Mouse (Mus musculus) thymus, postnatal 36 days (tissue): ENCODE results near the gene Cyb5b.
"Not testable (repeated sequence)": the region's sequence is repeated elsewhere in the genome, so short reads cannot be mapped to it uniquely, and the experiment has no call there.

Experiments
- DNase-seq, 2 experiments: peaks; one replicate each; pipeline ENCODE4 v3.0.0; 2022; ENCODE audit warnings: mixed read lengths in 2 of 2

The Cyb5b gene

GRCm38 (mm10) chr8:107150404-107151157, at the start of gene Cyb5b:
Gene Cyb5b (plus strand): TSS chr8:107150640.
- peak; percentile 89 to 93 for DNase-seq

DNA sequence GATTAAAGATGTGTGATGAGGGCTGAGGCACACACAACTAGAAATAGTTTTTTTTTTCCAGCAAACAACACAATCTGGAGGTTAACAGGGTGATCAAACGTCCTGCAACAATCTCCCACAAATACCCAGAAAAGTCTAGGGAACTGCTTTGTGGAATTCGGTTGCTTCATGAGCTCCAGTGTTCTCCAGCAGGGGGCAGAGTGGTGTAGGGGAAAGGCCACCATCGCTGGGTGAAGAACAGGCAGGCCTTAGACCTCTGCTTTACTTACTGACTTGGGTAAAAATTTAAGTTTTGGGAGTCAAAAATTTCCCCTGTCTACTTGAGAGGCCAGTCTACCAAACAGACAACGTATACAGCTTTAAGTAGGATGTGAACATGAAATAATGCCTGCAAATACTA, 45.9 kb upstream of the Cyb5b start:
- DNase-seq: peak; percentile 67 to 73

- not testable (repeated sequence) for DNase-seq
Observed at GRCm38 (mm10) chr8:107108089-107108488, 42.4 kb upstream of the Cyb5b start.

GRCm38 (mm10) chr8:107108978-107109720, 41.3 kb upstream of the Cyb5b start:
- no peak for DNase-seq

DNA sequence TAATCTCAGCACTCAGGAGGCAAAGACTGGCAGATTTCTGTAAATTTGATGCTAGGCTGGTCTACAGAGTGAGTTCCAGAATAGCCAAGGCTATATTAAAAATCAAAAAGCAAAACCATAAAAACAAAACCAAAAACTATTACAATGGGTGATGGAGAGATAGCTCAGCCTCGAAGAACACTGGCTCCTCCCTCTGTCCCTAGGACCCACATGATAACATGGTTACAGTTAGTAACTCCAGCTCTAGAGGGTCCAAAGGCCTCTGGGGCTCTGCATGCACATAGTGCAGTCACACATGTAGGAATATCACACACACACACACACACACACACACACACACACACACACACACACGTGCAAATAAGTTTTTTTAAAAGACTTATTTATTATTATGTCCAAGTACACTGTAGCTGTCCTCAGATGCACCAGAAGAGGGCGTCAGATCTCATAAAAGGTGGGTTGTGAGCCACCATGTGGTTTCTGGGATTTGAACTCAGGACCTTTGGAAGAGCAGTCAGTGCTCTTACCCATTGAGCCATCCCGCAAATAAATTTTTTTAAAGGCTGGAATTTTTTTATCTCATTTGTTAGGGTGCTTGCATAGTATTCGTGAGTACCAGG, 40.5 kb upstream of the Cyb5b start:
- DNase-seq: no peak

- DNase-seq: no peak
Observed at GRCm38 (mm10) chr8:107110629-107111330, 39.7 kb upstream of the Cyb5b start.

DNA sequence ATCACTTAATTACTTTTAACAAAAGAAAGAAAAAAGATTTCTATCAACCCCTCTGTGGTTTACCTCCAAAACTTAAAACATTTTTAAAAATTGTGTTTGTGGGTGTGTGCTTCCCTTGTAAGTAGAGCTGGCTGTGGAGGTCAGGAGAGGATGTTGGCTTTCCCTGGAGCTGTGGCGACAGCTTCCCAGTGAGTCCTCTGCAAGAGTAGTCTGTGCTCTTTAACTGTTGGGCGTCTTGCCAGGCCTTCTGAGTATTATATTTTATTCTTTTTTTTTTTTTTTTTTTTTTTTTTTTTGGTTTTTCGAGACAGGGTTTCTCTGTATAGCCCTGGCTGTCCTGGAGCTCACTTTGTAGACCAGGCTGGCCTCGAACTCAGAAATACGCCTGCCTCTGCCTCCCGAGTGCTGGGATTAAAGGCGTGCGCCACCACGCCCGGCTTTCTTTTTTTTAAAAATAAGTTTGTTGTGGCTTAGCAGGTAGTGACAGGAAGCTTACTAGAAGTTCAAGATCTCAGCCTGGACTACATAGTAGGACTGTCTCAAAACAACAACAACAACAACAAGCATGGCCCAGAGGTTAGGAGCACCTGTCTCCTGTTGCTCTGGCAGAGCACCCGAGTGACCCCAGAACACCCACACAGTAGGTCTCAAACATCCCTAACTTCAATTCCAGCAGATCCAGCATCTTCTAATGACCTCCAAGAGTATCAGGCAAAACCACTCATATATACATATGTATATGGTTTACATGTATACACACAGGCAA, 38.9 kb upstream of the Cyb5b start:
- no peak for DNase-seq

DNA sequence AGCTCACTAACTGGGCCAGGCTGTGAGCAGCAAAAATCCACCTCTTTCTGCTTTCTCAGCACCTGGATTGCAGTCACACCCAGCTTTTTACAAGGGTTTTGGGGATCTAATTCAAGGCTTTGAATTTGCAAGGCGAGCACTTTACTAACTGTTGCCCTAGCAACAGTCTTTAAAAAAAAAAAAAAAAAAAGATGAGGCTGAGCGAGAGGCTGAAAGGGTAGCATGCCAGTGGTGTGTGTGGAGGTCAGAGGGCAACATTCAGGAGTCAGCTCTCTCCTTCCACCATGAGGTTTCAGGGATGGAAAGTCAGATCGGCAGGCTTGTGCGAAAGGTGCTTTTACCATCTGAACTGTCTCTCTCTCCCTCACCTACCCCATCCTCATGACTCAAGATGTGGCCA, 37.2 kb upstream of the Cyb5b start:
- DNase-seq: no peak

- DNase-seq: no peak
Observed at GRCm38 (mm10) chr8:107114150-107115007, 36.1 kb upstream of the Cyb5b start.

- no peak for DNase-seq
Observed at GRCm38 (mm10) chr8:107115008-107115320, 35.5 kb upstream of the Cyb5b start.

DNA sequence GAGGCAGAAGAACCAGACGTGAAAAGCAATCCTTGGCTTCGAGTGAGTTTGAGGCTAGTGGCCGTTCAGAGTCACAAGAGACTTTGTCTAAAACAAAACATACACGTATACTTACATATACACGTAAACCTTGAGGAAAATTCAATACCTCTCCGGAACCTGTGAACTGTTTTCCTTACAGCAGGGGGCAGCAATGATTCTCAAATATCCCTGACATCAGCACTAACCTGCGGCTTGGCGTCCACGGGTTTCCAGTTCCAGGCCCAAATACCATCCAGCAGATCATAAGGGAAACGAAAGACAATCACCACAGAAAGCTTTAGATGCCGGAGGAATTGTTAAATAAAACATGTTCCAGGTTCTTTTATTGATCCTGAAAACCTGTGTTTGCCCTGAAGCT, 34.4 kb upstream of the Cyb5b start:
- DNase-seq: peak; percentile 71 to 74

GRCm38 (mm10) chr8:107117019-107117418, 33.4 kb upstream of the Cyb5b start:
- no peak for DNase-seq

DNA sequence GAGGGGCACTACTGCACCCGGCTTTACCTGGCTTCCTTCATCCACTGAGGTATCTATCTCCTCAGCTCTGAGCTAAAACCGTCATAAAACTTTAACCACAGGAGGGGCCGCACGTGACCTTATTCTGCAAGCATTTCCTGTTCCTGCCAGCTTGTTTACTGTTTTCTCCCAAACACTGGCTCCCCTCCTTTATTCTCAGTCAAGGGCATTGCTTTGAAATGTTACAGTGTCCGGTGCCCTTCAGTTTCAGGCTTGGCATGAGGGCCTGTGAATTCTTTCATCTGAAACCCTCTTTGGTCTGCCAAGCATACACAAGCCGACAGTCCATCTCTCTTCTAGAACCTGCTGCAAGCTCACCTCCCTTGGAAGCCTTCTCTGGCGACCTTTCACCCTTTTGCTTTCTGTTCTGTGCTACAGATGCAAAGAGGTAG, 31.6 kb upstream of the Cyb5b start:
- DNase-seq: peak; percentile 44 to 62

DNA sequence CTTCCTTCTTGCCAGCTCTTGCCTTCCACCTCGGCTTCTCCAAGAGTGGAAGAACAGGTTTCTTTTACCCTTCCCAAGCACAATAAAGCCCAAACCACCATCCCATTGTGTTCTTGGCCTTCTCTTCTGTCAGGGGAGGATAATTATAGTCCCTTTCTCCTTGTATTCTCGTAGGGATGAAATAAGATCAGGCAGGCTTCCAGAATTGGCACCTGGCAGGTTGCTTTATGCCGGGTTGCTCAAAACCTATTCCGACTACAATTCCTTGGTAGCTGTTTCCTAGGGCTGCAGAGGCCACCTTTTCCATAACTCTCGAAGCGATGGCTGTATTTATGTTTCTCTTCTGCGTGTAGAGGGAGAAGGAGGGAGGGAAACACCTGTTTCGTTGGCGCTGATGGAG, 31.0 kb upstream of the Cyb5b start:
- DNase-seq: no peak

GRCm38 (mm10) chr8:107120806-107121205, 29.6 kb upstream of the Cyb5b start:
- no peak for DNase-seq

GRCm38 (mm10) chr8:107121681-107122291, 28.7 kb upstream of the Cyb5b start:
- no peak for DNase-seq

GRCm38 (mm10) chr8:107123063-107123614, 27.3 kb upstream of the Cyb5b start:
- no peak for DNase-seq

GRCm38 (mm10) chr8:107124343-107124742, 26.1 kb upstream of the Cyb5b start:
- no peak for DNase-seq

GRCm38 (mm10) chr8:107129171-107130025, 21.0 kb upstream of the Cyb5b start:
- no peak for DNase-seq

GRCm38 (mm10) chr8:107130028-107130427, 20.4 kb upstream of the Cyb5b start:
- DNase-seq: no peak
